Mouse (Mus musculus): Measurements from ENCODE around the gene Kat2b. TPM values are rescaled to one million over a fixed set of nuclear protein-coding genes. Genes with fewer than 3 reads are reported as not detected.

The Kat2b gene
- total and polyA plus RNA-seq, 2 experiments from 2014 or later: 12.1 to 65.1 TPM

DNA sequence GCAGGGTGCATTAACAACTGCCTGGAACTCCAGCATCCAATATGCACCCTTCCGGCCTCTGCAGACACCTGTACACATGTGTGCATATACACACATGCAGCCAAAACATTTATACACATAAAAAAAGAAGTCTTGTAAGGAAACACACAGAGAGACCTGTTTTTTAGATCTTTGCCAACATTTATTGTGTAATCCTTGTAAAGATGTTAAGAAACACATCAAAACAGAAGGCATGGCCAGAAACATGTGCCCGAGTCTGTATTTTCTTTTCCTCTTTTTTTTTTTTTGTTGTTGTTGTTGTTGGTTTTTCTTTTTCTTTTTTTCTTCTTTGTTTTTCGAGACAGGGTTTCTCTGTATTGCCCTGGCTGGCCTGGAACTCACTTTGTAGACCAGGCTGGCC, 59.5 kb downstream of the Kat2b start:
- WGBS: 92% methylated on average over 3 of the region's 3 CpGs
- ATAC-seq (ENCODE audit: insufficient read depth, low read depth): no peak
- TF ChIP-seq CTCF (IDR thresholded peaks at IDR 0.05; ENCODE audit: low read depth): no peak
- TF ChIP-seq EP300 (IDR thresholded peaks at IDR 0.05; ENCODE audit: low read depth): no peak
- no peak overlapping the region for H3K27ac ChIP-seq (ENCODE audit: low read depth)
- no peaks in the 10 kb centered on the region for H3K27me3 ChIP-seq (ENCODE audit: control insufficient read depth, insufficient read depth, low read length)
- H3K4me2 ChIP-seq (ENCODE audit: low read depth, low read length): no peak overlapping the region
- no peak overlapping the region for H3K9ac ChIP-seq (replicated peaks; ENCODE audit: low read depth, low read length)
- H3K4me1 ChIP-seq (ENCODE audit: control insufficient read depth, insufficient read depth): no peaks in the 10 kb centered on the region
- no peaks in the 10 kb centered on the region for H3K9me3 ChIP-seq (replicated peaks; ENCODE audit: control insufficient read depth, low read length)
- H3K4me3 ChIP-seq (ENCODE audit: low read depth, low read length): no peak overlapping the region
- peaks cover 26% of the 10 kb centered on the region for H3K36me3 ChIP-seq (replicated peaks; ENCODE audit: control insufficient read depth, insufficient read depth, low read length)
- no peak for DNase-seq (ENCODE audit: low spot score)

DNA sequence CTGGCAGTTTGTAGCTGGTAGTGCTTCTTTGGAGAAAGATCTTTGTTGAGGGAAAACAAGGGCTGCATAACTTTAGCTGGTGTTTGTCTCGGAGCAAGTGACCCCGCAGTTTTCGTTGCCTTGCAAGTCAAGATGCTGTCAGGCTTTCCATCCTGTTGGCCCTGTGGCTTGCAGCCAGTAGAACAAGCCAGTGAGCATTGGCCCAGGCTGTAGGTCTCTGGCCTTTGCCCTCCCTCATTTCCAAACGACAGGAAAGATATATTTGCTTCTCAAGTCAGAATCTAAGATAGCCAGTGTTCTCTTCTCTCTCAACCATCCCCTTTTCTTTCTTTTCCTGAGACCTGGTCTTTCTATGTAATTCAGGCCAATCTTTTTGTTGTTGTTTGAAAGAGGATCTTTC, 60.8 kb downstream of the Kat2b start:
- Histone ChIP-seq H3K9ac (replicated peaks; ENCODE audit: low read depth, low read length) (no peak overlapping the region), H3K4me3 (ENCODE audit: low read depth, low read length) (no peak overlapping the region), H3K27ac (ENCODE audit: low read depth) (no peak overlapping the region), H3K9me3 (replicated peaks; ENCODE audit: control insufficient read depth, low read length) (no peaks in the 10 kb centered on the region), H3K27me3 (ENCODE audit: control insufficient read depth, insufficient read depth, low read length) (no peaks in the 10 kb centered on the region), H3K4me1 (ENCODE audit: control insufficient read depth, insufficient read depth) (no peaks in the 10 kb centered on the region), H3K4me2 (ENCODE audit: low read depth, low read length) (no peak overlapping the region), H3K36me3 (replicated peaks; ENCODE audit: control insufficient read depth, insufficient read depth, low read length) (peaks cover 35% of the 10 kb centered on the region)
- 79% methylated on average over 4 of the region's 4 CpGs for WGBS
- ATAC-seq (ENCODE audit: insufficient read depth, low read depth) (no peak), DNase-seq (ENCODE audit: low spot score) (no peak)
- no peak for TF ChIP-seq EP300 (IDR thresholded peaks at IDR 0.05; ENCODE audit: low read depth)
- TF ChIP-seq CTCF (IDR thresholded peaks at IDR 0.05; ENCODE audit: low read depth): no peak

- TF ChIP-seq EP300 (IDR thresholded peaks at IDR 0.05; ENCODE audit: low read depth) (no peak), CTCF (IDR thresholded peaks at IDR 0.05; ENCODE audit: low read depth) (no peak)
- no peak for ATAC-seq (ENCODE audit: insufficient read depth, low read depth)
- 74% methylated on average over 5 of the region's 5 CpGs for WGBS
Observed at GRCm38 (mm10) chr17:53628131-53628530, 61.5 kb downstream of the Kat2b start.

DNA sequence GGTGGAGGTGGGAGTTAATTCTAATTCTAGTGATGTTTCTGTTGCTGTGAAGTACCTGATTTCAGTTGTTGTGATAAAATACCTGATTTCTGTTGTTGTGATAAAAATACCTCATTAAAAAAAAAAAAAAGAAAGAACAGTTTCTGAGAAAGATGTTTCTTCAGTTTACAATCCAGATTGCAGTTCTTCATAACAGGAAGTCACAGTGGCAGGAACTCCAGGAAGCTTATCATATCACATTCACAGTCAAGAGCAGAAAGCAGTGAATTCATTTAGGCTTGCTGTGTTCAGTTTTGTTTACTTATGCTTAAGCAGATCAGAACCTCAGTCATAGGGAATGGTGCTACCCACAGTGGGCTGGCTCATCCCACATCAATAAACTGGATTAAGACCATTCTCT, 64.7 kb downstream of the Kat2b start:
- TF ChIP-seq EP300 (IDR thresholded peaks at IDR 0.05; ENCODE audit: low read depth): no peak
- no peak for TF ChIP-seq CTCF (IDR thresholded peaks at IDR 0.05; ENCODE audit: low read depth)
- no peak for ATAC-seq (ENCODE audit: insufficient read depth, low read depth)
- H3K9me3 ChIP-seq (replicated peaks; ENCODE audit: control insufficient read depth, low read length): no peaks in the 10 kb centered on the region
- H3K4me3 ChIP-seq (ENCODE audit: low read depth, low read length): no peak overlapping the region
- no peaks in the 10 kb centered on the region for H3K27me3 ChIP-seq (ENCODE audit: control insufficient read depth, insufficient read depth, low read length)
- H3K4me1 ChIP-seq (ENCODE audit: control insufficient read depth, insufficient read depth): no peaks in the 10 kb centered on the region
- peaks cover 43% of the 10 kb centered on the region for H3K36me3 ChIP-seq (replicated peaks; ENCODE audit: control insufficient read depth, insufficient read depth, low read length)
- H3K4me2 ChIP-seq (ENCODE audit: low read depth, low read length): no peak overlapping the region
- H3K27ac ChIP-seq (ENCODE audit: low read depth): no peak overlapping the region
- no peak for DNase-seq (ENCODE audit: low spot score)
- H3K9ac ChIP-seq (replicated peaks; ENCODE audit: low read depth, low read length): no peak overlapping the region

More at GRCm38 (mm10) chr17:53628131-53628530, 61.5 kb downstream of the Kat2b start:
- Histone ChIP-seq H3K4me1 (ENCODE audit: control insufficient read depth, insufficient read depth) (no peaks in the 10 kb centered on the region), H3K27ac (ENCODE audit: low read depth) (no peak overlapping the region), H3K4me3 (ENCODE audit: low read depth, low read length) (no peak overlapping the region), H3K9me3 (replicated peaks; ENCODE audit: control insufficient read depth, low read length) (no peaks in the 10 kb centered on the region), H3K36me3 (replicated peaks; ENCODE audit: control insufficient read depth, insufficient read depth, low read length) (peaks cover 40% of the 10 kb centered on the region), H3K4me2 (ENCODE audit: low read depth, low read length) (no peak overlapping the region), H3K27me3 (ENCODE audit: control insufficient read depth, insufficient read depth, low read length) (no peaks in the 10 kb centered on the region), H3K9ac (replicated peaks; ENCODE audit: low read depth, low read length) (no peak overlapping the region)
- no peak for DNase-seq (ENCODE audit: low spot score)

DNA sequence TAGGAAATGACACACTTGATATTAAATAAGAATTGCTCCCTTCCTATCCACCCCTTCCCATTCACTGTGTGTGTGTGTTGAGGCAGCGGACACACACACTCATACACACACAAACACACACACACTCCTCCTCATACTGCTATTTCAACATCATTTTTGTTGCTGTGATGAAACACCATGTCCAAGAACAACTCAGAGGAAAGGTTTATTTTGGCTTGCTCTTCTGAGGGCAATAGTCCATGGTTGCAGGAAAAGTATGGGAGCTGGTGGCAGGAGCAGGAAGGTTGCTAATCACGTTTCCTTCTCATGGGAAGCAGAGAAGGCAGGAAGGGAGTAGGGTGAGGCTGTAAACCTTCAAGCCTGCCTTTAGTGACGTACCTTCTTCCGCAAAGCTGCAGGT, 76.7 kb downstream of the Kat2b start:
- TF ChIP-seq EP300 (IDR thresholded peaks at IDR 0.05; ENCODE audit: low read depth): no peak
- TF ChIP-seq CTCF (IDR thresholded peaks at IDR 0.05; ENCODE audit: low read depth): no peak
- no peak overlapping the region for H3K27ac ChIP-seq (ENCODE audit: low read depth)
- no peaks in the 10 kb centered on the region for H3K4me1 ChIP-seq (ENCODE audit: control insufficient read depth, insufficient read depth)
- H3K4me3 ChIP-seq (ENCODE audit: low read depth, low read length): no peak overlapping the region
- no peak overlapping the region for H3K4me2 ChIP-seq (ENCODE audit: low read depth, low read length)
- WGBS: 80% methylated on average over 4 of the region's 4 CpGs
- DNase-seq (ENCODE audit: low spot score) (no peak), ATAC-seq (ENCODE audit: insufficient read depth, low read depth) (no peak)
- H3K27me3 ChIP-seq (ENCODE audit: control insufficient read depth, insufficient read depth, low read length): no peaks in the 10 kb centered on the region
- H3K9me3 ChIP-seq (replicated peaks; ENCODE audit: control insufficient read depth, low read length): no peaks in the 10 kb centered on the region
- H3K9ac ChIP-seq (replicated peaks; ENCODE audit: low read depth, low read length): no peak overlapping the region
- H3K36me3 ChIP-seq (replicated peaks; ENCODE audit: control insufficient read depth, insufficient read depth, low read length): peaks cover 82% of the 10 kb centered on the region

DNA sequence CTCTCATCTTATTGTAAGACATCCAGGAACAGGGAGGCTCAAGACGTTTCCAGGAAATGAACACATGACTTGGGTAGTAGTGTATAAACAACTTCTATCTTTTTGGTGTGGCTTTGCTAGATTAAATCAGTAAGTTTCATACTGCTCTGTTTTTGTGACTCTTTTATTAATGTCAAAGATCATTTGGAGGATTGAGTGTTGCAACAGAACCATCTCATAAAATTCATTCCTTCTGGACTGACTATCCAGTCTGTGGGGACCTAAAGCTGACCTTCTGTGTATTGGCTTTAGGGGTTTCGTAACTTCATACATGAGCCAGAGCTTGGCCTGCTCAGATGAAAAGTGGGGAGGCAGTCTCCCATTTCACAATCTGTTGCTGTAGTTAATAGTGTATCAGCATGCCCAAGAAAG, 83.6 kb downstream of the Kat2b start:
- TF ChIP-seq EP300 (IDR thresholded peaks at IDR 0.05; ENCODE audit: low read depth) (no peak), CTCF (IDR thresholded peaks at IDR 0.05; ENCODE audit: low read depth) (no peak)
- peaks cover 71% of the 10 kb centered on the region for H3K36me3 ChIP-seq (replicated peaks; ENCODE audit: control insufficient read depth, insufficient read depth, low read length)
- DNase-seq (ENCODE audit: low spot score) (no peak), ATAC-seq (ENCODE audit: insufficient read depth, low read depth) (no peak)
- no peaks in the 10 kb centered on the region for H3K27me3 ChIP-seq (ENCODE audit: control insufficient read depth, insufficient read depth, low read length)
- 62% methylated on average over 2 of the region's 2 CpGs for WGBS
- no peaks in the 10 kb centered on the region for H3K4me1 ChIP-seq (ENCODE audit: control insufficient read depth, insufficient read depth)
- H3K27ac ChIP-seq (ENCODE audit: low read depth): no peak overlapping the region
- H3K4me3 ChIP-seq (ENCODE audit: low read depth, low read length): no peak overlapping the region
- no peak overlapping the region for H3K9ac ChIP-seq (replicated peaks; ENCODE audit: low read depth, low read length)
- no peaks in the 10 kb centered on the region for H3K9me3 ChIP-seq (replicated peaks; ENCODE audit: control insufficient read depth, low read length)
- H3K4me2 ChIP-seq (ENCODE audit: low read depth, low read length): no peak overlapping the region
